Mouse (Mus musculus) myocyte (in vitro differentiated cells): ENCODE results near the gene Cdk5rap3.

Experiments
- CEBPB ChIP-seq: IDR thresholded peaks from 2 replicates; pipeline ENCODE4 v1.6.1; 2011; ENCODE audit warnings: mild to moderate bottlenecking, moderate library complexity; ENCODE audit not compliant: poor library complexity, insufficient read depth, severe bottlenecking
- E2F4 ChIP-seq: IDR thresholded peaks from one replicate; pipeline ENCODE4 v1.6.1; 2011; ENCODE audit warnings: mild to moderate bottlenecking, control low read depth, moderate library complexity; ENCODE audit not compliant: insufficient read depth
- MAX ChIP-seq: IDR thresholded peaks from one replicate; pipeline ENCODE4 v1.6.1; 2011; ENCODE audit warnings: low read depth, mild to moderate bottlenecking, control low read depth
- MYOD1 ChIP-seq, 3 experiments: IDR thresholded peaks; one replicate each; pipeline ENCODE4 v1.6.1; 2011; ENCODE audit warnings: control low read depth in 2 of 3, low read depth in 2 of 3, mild to moderate bottlenecking in 2 of 3, moderate library complexity in 1 of 3; ENCODE audit not compliant: insufficient read length in 2 of 3, control insufficient read depth in 1 of 3
- MYOG ChIP-seq, 3 experiments: IDR thresholded peaks; one replicate each; pipeline ENCODE4 v1.6.1; 2011; ENCODE audit warnings: control low read depth in 2 of 3, low read depth in 2 of 3, mild to moderate bottlenecking in 2 of 3; ENCODE audit not compliant: insufficient read length in 2 of 3, control insufficient read depth in 1 of 3, insufficient read depth in 1 of 3
- POLR2A ChIP-seq: IDR thresholded peaks from one replicate; pipeline ENCODE4 v1.6.1; 2011; ENCODE audit warnings: low read depth, mild to moderate bottlenecking, control low read depth, moderate library complexity; ENCODE audit not compliant: insufficient read length
- POLR2AphosphoS2 ChIP-seq: IDR thresholded peaks from one replicate; pipeline ENCODE4 v1.6.1; 2011; ENCODE audit warnings: low read depth, control low read depth; ENCODE audit not compliant: insufficient read length
- REST ChIP-seq: IDR thresholded peaks from one replicate; pipeline ENCODE4 v1.6.1; 2011; ENCODE audit warnings: mild to moderate bottlenecking, control low read depth, moderate library complexity; ENCODE audit not compliant: insufficient read depth, insufficient read length
- TCF12 ChIP-seq: IDR thresholded peaks from one replicate; pipeline ENCODE4 v1.6.1; 2011; ENCODE audit warnings: mild to moderate bottlenecking, control low read depth; ENCODE audit not compliant: poor library complexity, insufficient read depth, severe bottlenecking
- USF1 ChIP-seq: IDR thresholded peaks from one replicate; pipeline ENCODE4 v1.6.1; 2011; ENCODE audit warnings: low read depth, mild to moderate bottlenecking, control low read depth, moderate library complexity

GRCm38 (mm10) chr11:96928691-96929090 is 12.4 kb upstream of the Cdk5rap3 start:
- TF ChIP-seq POLR2A = no peak
- TF ChIP-seq E2F4 = no peak
- TF ChIP-seq MAX = no peak
- no peak for TF ChIP-seq TCF12
- TF ChIP-seq MYOG (IDR thresholded peaks at IDR 0.05; ENCODE audit: control insufficient read depth in 1 of 3, insufficient read depth in 1 of 3, insufficient read length in 2 of 3, low read depth in 2 of 3) = no peak
- no peak for TF ChIP-seq MYOD1 (IDR thresholded peaks at IDR 0.05; ENCODE audit: control insufficient read depth in 1 of 3, insufficient read length in 2 of 3, low read depth in 2 of 3)
- no peak for TF ChIP-seq POLR2AphosphoS2
- no peak for TF ChIP-seq CEBPB
- TF ChIP-seq REST = no peak
- no peak for TF ChIP-seq USF1
